Mouse (Mus musculus) gastrocnemius, postnatal 25 days (tissue): ENCODE measurements around the gene Gbp2b. TPM values are rescaled to one million over a fixed set of nuclear protein-coding genes. Genes with fewer than 3 reads are reported as not detected.
A peak's percentile ranks its signal among the peaks of the same experiment; 100 is the strongest.
"Not testable (repeated sequence)": the region's sequence is repeated elsewhere in the genome, so short reads cannot be mapped to it uniquely, and the experiment has no call there.

ENCODE experiments used
- DNase-seq: peaks from one replicate; pipeline ENCODE4 v3.0.0; 2022
- long read RNA-seq, 2 experiments: library from polyadenylated mRNA; stranded (forward); transcript quantifications; one replicate each; pipeline ENCODE4 v2.0.0; 2021
- total RNA-seq, 2 experiments: library from RNA; stranded (reverse); gene quantifications; 1 replicate in 1 of 2; 2 replicates in 1 of 2; pipeline ENCODE4 v1.2.3; 2021

Gene Gbp2b
- total RNA-seq: under 1 TPM in 1 of 2 experiments, not detected in 1; 0.08 TPM
- long read RNA-seq, experiment 1: 0 reads
- long read RNA-seq, experiment 2: 0 reads

DNA sequence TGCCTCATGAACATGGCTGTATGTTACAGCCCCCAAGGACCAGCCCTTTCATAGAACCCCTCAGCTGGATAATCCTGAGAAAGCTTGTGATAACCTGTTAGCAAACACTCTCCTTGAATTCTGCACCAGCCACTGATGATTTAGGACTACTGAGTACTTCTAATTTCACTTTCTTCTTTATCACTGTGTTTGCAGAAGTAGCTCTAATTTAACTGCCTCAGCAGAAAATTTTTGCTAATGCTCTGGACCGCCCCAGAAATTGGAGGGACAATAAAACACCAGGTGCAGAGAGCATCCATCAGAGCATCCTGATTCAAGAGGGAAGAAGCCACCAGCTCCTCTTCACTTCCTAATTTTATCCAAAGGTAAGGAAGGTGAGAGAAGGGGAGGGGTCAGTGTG lies at the start of gene Gbp2b:
TSS of gene Gbp2b (plus strand) at position 301 of the 400 bp plus-strand sequence.
- no peak for DNase-seq

DNA sequence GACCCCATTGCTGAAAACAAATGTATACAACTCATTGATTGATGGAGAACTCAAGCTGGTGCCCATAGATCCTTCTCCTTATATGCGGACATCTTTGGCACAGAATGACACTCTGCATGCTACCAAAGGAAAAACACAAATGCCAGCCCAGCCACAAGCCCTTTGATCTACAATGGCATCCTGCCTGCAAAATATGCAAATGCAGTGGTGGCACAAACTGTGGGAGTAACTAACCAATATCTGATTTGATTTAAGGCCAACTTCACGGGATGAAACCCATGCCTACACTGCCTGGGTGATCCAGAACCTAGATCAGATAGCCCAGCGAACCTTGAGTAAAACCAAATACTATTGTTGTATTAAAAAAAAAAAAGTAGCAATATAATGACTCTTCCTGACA lies 48.0 kb upstream of the Gbp2b start:
- DNase-seq: no peak

DNA sequence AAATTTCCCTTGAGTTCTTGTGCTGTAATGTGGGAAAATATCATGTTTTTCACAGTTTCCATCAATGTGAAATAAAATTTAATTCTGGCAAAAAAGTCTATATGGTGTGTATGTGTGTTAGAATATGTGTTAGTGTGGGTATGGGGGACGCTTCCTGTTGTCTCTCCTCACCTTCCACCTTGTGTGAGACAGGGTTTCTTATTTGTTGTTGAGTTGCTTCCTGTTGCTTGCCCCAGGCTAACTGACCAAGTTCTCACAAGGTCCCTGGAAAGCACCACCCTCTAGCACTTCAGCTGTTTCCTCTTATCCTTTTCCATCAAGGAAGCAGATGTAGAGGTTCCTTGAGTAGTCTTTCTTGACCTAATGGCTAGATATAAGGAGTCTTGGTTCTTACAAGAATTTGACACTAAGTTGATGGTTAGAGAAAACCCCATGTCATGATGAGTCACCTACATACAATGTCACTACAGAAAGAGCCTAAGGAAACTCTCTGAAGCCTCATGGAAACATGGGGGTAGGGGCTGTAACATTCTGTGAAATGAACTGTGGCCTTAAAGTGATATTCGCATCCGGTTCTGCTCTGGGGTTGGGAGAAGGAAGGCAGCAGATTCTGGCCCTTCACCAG lies 44.5 kb upstream of the Gbp2b start:
- DNase-seq: no peak

DNA sequence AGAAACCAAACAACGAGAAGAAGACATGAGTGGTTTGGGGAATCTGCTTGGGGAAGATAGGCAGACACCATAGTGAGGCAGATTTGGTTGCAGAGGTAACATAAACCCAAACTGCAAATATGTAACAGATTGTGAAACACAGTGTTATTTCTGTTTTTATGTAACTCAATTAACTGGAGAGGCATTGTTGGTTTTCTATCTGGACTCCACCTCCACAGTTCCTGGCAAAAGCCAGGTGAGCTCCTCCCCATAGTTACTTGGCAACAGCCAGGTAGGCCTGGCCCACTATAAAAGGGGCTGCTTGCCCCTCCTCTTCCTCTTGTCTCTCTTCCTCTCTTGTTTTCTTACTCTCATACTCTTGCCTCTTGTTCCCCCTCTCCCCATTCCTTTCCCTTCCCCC lies 40.0 kb upstream of the Gbp2b start:
- DNase-seq: no peak

DNA sequence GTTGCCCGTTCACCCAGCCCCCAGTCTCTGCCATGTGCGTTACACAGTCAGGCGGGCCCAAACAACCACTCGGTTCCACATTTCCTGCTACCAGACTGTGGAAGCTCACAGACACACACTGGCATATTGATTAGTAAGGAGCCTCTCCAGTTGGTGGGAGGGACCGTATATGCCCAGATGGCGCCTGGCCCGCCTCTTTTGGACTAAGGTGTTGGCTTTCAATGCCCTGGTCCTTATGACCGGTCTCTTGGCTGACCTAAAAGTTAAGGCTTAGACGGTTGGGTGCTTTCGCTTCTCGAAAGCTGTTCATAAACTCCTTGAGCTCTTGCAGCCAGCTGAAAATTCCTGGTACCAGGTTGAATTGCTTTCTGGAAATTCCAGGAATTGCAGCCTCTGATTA lies 39.0 kb upstream of the Gbp2b start:
- no peak for DNase-seq

DNA sequence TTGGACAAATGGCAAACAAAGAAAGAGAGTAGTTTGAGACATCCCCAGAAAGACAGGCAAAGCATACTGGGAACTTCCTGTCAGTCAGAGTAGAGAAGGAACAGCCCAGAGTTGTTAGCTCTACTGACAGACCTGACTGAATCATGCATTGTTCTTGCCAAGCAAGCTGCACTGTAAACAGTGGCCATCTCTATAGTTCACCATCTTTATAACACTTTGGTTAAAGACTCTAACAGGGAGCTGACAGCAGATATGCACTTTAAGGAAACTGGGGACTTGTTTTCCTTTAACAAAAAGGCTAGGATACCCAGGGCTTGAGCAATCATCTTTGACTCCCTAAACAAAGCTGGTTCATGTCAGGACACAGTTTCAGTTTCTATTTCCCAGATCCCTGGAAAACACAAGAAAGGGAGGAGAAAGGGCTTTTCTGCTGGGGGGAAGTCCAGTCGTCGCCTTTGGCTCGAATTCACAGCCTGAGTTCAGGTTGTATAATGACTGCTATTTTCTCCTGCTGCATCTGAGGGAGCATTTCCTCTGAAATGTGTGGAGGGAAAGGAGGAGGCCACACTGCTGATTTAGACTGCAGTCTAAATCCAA lies 34.9 kb upstream of the Gbp2b start, which contains the start of gene Gbp3:
TSS of gene Gbp3 (plus strand) at position 395 of the 597 bp plus-strand sequence.
- DNase-seq: peak; percentile 36

DNA sequence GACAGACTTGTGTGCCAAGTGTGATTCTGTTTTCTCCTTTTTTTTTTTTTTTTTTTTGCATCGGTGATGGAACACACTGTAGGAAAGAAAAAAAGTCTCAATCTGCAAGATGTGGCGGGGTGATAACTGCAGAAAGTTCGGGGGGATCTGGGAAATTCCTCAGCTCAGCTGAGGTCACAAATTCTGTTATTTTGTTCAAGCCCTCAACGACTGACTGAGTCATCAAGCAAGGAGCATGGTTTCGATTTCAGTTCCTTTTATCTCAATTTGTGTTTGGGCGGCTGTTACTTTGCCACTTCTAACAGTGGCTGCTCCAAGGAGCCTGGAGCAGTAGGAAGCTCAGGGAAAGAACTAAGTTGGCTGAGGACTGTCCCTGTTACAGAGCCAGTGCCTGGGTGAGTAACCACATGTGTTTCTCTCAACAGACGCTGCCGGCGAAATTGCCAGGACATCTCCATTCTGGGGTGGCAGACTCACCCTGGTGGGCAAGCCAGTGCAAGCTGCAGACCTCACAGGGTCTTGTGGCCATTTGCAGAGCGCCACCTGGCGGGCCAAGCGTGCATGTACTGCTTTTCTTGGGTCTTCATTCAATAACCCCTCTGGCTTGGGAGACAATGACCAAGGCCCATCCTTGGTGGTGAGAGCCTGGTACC lies 34.2 kb upstream of the Gbp2b start:
- DNase-seq: peak; percentile 78

DNA sequence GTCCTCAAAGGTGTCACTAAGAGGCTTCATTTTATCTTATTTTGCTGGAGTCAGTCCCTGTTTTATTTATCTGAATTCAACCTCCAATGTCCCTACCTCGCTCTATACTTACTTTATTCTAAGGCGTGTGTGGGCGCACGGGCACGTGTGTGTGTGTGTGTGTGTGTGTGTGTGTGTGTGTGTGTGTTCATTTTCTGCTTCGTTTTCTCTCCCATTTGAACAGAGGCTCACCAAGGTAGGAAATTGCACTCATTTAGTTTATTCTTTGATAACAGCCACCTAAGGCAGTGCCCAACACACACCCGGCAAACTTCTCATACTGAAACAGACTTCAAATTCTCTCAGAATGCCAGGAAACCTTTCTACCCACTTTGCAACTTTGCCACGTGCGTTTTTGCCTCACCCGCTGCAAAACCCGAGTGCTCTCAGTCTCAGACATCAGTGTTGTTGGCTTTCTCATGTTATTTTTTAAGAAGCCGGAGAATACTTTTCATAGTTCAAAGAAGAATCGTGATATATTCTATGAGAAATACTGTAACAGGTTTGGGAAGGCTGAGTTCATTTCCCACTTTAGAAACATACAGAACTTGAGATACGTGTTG lies 33.5 kb upstream of the Gbp2b start:
- DNase-seq: no peak

DNA sequence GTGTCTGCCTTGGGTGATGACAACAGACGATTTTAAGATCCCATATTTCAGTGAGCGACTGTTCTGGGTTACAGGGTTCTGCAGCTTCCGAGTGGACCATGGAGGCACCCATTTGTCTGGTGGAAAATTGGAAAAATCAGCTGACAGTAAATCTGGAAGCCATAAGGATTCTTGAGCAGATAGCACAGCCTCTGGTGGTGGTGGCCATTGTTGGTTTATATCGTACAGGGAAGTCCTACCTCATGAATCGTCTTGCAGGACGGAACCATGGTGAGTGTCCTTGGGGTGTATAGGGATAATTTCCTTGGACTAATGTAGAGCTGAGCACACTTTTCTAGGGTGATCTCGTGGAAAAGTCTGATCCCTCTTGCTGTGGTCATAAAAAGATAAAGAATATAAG lies 33.0 kb upstream of the Gbp2b start:
- no peak for DNase-seq

DNA sequence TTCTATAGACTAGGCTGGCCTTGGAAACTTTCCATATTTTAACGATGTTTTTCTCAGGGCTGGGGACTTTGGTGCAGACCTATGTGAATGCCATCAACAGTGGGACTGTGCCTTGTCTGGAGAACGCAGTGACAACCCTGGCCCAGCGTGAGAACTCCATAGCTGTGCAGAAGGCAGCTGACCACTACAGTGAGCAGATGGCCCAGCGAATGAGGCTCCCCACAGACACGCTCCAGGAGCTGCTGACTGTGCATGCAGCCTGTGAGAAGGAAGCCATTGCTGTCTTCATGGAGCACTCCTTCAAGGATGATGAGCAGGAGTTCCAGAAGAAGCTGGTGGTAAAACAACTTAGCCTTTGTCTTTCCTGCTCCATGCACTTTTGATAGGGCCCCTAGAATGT lies 27.2 kb upstream of the Gbp2b start:
- DNase-seq: not testable (repeated sequence)

DNA sequence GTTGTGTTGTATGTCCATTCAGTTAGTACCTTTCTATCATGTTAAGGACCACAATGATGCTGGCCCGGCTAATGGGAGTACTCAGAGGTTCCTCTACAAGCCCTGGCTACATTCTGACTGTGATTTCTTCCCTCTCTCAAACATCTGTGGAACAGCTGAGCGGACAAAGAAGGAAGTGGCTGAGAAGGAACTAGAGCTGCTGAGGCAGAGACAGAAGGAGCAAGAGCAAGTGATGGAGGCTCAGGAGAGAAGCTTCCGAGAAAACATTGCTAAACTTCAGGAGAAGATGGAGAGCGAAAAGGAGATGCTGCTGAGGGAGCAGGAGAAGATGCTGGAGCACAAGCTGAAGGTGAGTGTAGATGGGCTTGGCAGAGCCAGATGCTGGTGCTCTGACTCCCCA lies 23.9 kb upstream of the Gbp2b start:
- no peak for DNase-seq

DNA sequence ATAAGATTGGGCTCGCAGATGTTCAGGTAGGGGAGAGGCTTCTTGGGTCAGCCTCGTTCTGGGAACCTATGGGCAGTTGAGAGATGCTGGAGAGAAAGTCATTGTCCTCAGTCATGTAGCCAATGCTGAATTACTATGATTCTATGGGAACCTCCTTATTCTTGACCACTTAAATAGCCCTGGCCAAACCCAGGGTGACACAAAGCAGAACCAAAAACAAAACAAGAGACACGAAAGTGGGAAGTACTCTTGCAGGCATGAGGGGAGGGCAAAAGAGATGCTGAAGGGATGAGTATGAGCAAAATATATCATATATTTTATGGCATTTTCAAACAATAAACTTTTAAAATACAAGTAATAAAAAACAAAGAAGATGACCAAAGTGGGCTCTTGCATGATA lies 17.5 kb upstream of the Gbp2b start:
- no peak for DNase-seq

DNA sequence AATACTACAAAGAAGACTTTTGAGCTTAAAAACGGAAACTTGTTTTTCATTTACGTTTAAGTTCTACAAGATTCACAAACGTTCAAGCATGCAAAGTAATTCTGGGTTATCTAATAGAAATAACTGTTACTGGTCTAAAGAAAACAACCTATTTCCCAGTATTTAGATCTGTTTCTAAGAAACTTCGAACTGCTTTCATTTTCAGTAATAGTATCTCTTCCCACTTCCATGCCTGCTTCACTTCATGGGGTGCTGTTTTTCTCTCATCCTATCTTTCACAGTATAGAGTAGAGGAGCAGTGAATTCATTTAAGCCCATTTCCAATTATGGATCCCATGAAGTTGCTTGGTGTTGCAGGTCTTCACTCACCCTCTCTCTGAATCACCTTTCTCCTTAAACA lies 16.3 kb upstream of the Gbp2b start:
- DNase-seq: no peak

DNA sequence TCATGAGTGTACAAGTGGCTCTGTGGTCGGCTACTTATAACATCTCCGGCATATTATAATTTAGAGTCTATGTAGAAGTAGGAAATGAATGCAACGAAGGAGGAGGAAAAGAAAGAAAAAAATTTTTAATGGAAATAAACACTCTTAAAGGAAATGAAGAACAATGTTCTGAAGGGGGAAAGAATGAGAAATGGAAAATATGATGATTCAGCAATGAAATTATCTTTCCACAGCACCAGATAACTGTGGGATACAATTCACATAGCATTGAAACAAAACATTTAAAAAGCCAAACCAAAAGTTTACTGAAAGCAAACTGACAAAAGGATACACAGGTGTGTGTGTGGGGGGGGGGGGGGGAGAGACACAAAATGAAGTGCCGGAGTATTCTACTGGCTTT lies 11.6 kb upstream of the Gbp2b start:
- DNase-seq: no peak

DNA sequence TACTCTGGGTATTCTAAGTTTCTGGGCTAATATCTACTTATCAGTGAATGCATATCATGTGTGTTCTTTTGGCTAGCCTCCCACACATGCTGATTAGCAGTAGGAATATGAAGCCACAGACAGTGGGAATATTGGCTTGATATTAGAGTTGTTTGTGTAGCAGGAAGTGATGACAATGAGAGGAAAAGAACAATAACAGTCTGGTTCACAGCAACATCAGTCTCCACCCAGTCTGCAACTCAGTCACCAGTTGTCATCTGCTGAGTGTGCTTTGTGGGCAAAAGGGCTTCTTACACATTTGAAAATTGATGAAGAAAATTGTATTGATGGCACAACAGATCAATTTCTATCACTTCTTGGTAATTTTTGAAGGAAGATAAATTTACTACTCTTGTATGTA lies 7.3 kb upstream of the Gbp2b start:
- DNase-seq: no peak

DNA sequence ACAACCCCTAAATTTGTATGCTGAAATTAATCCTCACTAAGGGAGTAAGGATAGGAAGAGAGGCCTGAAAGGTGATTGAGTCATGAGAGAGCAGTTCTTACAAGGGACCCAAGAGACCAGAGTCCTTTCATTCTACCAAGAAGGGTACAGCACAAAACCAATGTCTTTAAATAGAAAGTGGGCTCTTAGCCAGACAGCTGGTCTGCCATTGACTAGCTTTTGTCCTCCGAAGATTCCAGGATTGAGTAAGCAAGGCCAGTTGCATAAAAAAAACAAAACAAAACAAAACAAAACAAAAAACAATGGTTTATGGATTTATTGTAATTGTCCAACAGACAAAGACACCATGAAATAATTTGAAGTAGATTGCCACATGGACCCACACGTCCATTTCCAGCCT lies 5.8 kb upstream of the Gbp2b start:
- no peak for DNase-seq

DNA sequence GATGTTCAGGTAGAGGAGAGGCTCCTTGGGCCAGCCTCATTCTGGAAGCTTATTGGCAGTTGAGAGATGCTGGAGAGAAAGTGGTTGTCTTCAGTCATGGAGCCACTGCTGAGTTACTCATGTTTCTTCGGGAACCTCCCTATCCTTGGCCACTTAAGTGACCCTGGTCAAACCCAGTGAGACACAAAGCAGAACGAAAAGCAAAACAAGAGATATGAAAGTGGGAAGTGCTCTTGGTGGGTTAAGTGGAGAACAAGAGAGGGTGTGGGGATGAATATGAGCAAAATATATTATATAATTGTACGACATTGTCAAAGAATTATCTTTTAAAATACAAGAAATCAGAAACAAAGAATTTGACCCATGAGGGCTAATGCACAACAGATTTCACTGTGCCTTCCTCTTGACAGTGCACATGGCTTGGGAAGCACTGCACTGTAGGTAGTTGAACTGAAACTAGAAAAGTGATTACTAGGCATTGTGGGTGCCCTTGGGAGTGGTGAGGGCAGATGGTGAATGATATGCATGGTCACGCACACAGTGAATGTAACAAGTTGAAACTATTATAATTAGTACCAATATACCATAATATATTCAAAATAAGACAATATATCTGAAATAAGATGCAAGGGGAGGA lies 4.1 kb upstream of the Gbp2b start:
- no peak for DNase-seq

DNA sequence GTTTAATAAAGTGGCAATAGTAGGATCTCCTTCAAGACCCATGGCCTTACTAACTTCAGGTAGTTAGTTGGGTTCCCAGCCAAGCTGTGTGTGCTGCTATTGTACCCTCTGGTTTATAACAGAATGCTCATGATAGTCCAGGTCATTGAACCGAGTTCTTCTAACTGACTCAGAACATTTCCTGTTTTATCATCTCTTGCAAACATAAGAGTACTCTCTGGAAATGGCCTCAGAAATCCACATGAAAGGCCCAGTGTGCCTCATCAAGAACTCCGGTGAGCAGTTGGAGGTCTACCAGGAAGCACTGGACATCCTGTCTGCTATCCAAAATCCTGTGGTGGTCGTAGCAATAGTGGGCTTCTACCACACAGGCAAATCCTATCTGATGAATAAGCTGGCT lies 3.3 kb downstream of the Gbp2b start:
- no peak for DNase-seq

DNA sequence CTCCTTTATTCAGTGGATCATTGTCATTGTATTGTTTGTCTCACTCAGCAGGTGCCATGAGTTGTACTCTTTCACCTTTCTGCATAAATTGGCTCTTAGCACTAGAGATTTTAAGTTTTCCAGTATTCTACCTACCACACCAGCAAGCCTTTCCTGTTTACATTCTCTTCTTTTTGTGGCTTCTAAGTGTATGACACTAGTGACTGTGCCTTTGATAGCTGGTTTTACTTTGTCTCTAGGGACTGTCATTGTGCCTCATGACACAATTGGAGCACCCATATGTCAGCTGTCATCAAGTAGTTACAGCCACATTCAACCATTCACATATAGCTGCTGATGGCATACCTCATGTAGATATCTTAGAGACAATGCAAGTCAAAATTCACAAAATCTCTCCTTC lies 7.0 kb downstream of the Gbp2b start:
- no peak for DNase-seq

DNA sequence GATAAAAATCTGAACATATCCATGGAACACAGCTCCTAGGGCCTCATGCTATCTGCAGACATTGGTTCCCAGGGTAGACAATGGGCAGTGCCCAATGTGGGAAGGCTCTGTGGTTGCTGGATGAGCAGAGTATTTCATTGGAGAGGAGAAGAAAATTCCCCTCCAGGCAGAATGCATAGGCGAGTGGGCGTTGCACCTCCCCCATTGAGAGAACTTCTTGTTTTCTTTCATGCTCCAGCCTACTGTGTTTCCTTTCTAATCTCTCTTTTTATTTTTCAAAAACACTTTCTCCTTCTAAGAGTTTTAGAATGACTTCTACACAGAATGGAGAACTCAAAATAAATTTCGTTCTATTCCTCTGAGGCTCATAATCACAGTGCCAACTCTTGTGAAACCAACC lies 24.0 kb downstream of the Gbp2b start:
- DNase-seq: no peak

DNA sequence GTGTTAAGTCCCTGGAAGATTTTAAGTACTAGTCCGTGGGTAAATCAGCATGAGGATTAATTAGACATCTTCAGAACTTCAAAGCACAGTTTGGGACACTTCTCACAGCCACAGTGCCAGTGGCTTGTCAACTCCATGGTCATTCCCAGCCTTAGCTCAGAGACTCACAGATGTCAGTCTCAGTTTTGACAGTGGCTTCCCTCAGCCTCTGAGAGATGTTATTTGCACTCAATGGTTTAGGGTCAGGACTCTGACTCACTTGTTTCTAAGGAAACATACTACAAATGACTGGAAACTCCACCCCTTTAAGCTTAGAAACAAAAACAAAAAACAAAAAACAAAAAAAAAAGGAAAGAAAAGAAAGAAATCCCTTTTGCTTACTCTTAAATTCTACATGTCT lies 25.0 kb downstream of the Gbp2b start:
- DNase-seq: no peak

DNA sequence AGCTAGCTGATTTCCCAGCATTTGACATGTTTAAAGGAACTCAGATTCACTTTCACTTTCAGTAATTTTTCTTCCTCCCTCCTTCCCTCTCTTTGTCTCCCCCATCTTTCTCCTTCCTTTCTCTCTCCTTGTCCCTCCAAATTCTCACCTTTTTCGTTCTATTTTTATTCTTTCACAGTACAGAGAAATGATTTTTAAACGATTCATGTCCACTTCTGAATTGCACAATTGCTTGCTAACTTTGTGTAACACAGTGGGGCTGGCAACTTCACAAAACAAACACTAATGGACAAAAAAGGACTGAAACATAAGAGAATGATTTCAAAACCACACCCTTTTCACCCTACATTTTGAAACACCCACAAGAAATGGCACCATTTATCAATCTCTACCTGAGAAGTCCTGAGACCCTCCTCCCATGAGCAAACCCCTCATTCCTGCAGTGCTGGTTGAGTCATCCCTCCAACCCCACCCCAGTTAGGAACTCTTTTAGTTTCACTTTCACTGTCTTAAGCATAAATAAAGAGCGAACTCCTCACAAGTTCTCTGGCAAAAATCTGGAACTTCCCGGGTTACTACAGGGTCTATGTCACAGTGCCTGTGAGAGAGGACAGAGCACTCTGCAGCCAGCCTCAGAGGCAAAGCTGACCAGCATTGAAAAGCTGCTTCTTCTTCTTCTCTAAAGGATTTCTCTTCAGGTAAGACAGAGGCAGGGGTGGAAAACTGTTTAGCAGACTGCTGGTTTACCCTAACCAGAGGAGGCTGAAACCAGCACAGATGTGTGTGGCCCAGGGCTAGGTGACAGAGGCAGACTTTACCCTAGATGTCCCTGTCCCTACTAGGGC lies 25.7 kb downstream of the Gbp2b start, which contains the start of gene Gbp2:
TSS of gene Gbp2 (plus strand) at position 492 of the 845 bp plus-strand sequence.
- DNase-seq: peak; percentile 8
